In genomic region chr8:21932610-21933009, GRCm38 (mm10) we compare ENCODE assay signal across 33 mouse cellular contexts. TPM values are rescaled to one million over a fixed set of nuclear protein-coding genes. Genes with fewer than 3 reads are reported as not detected.
"Had no signal": no experiment of that assay in that cellular context is flagged by ENCODE, and none has a peak within 500 bp of the region (broad histone marks: within the 10 kb centered on the region; RNA-seq: fewer than 3 reads in every experiment).

Defb15 (minus strand) TSS chr8:21932710.

- DNase-seq: cerebellum, adult 9-10 months; cerebellum, adult 9-11 months; cerebellum, postnatal 10 days; cerebellum, postnatal 14 days; cerebellum, postnatal 25 days; cerebellum, postnatal 36 days; embryo, embryonic 11 days; forebrain, postnatal 0 days; gastrocnemius, adult 2 months; gastrocnemius, postnatal 10 days; gastrocnemius, postnatal 14 days; gastrocnemius, postnatal 25 days; gastrocnemius, postnatal 36 days; heart, adult 11 months; heart, adult 18-20 months; heart, adult 2 months had no signal

RNA-seq across cellular contexts. Expression of gene Defb15, which starts in this region (rescaled TPM):
- polyA plus RNA-seq: cortical plate, adult 2 months; embryonic facial prominence, embryonic 10.5 days; embryonic facial prominence, embryonic 11.5 days; embryonic facial prominence, embryonic 12.5 days; embryonic facial prominence, embryonic 13.5 days; embryonic facial prominence, embryonic 14.5 days; embryonic facial prominence, embryonic 15.5 days; erythroblast, embryonic 14.5 days; forebrain, embryonic 10.5 days; forebrain, embryonic 11.5 days; forebrain, embryonic 12.5 days; forebrain, embryonic 13.5 days; forebrain, embryonic 14.5 days; forebrain, embryonic 15.5 days; forebrain, embryonic 16.5 days; forebrain, postnatal 0 days; frontal cortex, adult 2 months; heart, adult 2 months; heart, embryonic 10.5 days had no signal
